Mouse (Mus musculus): Measurements from ENCODE around the gene Vwc2. TPM values are rescaled to one million over a fixed set of nuclear protein-coding genes. Genes with fewer than 3 reads are reported as not detected.
A peak's percentile ranks its signal among the peaks of the same experiment; 100 is the strongest.

The Vwc2 gene
- 6.3 and 9.3 TPM in 2 replicates for polyA plus RNA-seq (2012; rRNA removed)

DNA sequence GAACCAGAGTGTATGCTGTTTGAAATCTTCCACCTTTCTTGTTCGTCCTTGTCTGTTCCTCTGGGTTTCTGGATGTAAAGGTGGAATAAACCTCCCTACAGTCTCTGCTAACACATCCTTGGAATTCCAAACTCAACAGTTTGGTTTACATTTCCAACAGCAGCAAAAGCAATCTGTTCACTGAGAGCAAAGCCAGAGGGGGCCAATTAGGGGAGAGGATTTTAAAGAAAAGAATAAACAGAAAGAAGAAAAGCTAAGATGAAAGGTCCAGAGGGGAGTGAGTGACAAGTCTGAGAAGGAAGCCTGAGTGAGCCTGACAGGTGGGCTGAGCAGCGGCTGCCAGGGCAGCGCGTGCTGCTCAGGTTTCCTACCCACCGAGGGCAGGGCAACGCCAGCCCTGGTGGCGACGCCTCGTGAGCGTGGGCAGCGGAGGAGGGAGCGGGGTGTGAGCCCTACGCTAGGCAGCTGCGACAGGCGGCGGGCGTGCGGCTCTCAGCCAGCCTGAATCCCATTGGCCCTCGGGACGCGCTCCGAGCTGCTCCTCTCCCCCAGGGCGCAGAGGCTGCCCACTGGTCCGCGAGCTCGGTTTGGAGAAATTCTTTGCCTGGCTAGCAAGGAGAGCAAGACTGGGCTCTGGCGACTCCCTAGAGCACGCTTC, at the start of gene Vwc2:
Vwc2 (plus strand) TSS at position 648 of the 658 bp plus-strand sequence.
- TF ChIP-seq POLR2A (IDR thresholded peaks at IDR 0.05; ENCODE audit: borderline replicate concordance, extremely low read depth, insufficient read depth, insufficient read length, poor library complexity, severe bottlenecking), result no peak
- TF ChIP-seq CTCF (IDR thresholded peaks at IDR 0.05; ENCODE audit: borderline replicate concordance, extremely low read depth, insufficient read depth, insufficient read length), result no peak
- peak; percentile 78 for DNase-seq (ENCODE audit: low read depth)

DNA sequence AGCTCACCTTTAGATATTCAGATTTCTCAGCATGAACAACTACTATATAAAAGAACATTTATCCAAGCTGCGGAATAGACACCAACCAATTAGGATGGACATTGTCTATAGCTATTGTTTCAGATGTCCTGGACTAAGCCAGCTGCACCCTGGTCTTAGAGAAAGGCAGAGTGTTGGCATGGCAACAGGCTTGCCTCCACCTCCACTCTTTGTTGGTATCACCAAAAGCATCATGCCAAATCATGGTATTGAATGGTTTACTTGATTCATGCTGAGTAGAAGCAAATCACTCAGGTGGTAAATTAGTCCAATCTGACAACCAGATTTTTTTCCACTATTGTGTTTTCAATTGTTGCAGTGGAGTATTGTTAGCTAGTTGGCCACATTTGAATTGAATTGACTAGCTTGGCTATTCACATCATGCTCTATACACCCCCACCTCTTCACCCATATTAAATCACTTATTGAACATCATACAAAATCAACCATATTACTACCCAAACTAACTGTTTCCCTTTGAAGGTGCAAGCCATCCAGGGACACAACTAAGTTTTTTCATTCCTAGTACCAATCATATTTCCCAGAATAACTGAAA, 25.8 kb upstream of the Vwc2 start:
- DNase-seq (ENCODE audit: low read depth), result peak; percentile 85
- TF ChIP-seq CTCF (IDR thresholded peaks at IDR 0.05; ENCODE audit: borderline replicate concordance, extremely low read depth, insufficient read depth, insufficient read length) (no peak), POLR2A (IDR thresholded peaks at IDR 0.05; ENCODE audit: borderline replicate concordance, extremely low read depth, insufficient read depth, insufficient read length, poor library complexity, severe bottlenecking) (no peak)

DNA sequence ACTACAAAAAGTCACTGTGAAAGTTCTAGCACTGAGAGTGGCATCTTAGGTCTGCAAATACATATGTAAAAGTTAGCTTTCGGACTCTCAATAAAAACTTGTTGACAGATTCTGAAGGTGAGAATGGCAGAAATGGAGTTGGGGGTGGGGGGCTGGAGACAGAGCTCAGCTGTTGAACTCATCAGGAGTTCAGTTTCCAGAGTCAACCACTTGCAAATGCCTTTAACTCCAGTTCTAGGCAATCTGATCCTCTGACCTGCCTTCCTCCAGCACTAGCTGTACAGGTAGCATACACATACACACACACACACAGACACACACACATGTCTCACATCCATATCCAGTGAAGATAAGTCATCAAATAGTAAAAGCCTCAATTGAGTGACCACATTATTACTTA, 16.4 kb upstream of the Vwc2 start:
- no peak for DNase-seq (ENCODE audit: low read depth)
- TF ChIP-seq CTCF (IDR thresholded peaks at IDR 0.05; ENCODE audit: borderline replicate concordance, extremely low read depth, insufficient read depth, insufficient read length), result no peak
- no peak for TF ChIP-seq POLR2A (IDR thresholded peaks at IDR 0.05; ENCODE audit: borderline replicate concordance, extremely low read depth, insufficient read depth, insufficient read length, poor library complexity, severe bottlenecking)

DNA sequence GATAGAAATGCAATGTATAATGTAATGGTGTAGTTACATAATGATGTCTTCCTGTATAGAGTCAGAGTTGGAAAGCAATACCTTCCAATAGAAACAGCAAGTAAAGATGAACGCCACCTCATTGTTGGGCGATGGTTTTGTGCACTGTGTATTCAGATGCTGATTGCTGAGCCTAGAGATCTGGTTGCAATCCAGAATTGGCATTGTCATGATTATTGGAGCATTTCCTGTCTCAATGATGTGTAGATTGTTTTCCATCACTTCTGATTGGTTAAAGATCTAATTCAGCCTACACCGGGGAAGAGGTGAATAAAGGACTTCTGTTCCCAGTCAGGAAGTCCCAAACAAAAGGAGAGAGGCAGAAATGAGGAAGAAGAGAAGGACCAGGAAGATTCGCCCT, 15.7 kb upstream of the Vwc2 start:
- TF ChIP-seq CTCF (IDR thresholded peaks at IDR 0.05; ENCODE audit: borderline replicate concordance, extremely low read depth, insufficient read depth, insufficient read length), result no peak
- TF ChIP-seq POLR2A (IDR thresholded peaks at IDR 0.05; ENCODE audit: borderline replicate concordance, extremely low read depth, insufficient read depth, insufficient read length, poor library complexity, severe bottlenecking), result no peak

DNA sequence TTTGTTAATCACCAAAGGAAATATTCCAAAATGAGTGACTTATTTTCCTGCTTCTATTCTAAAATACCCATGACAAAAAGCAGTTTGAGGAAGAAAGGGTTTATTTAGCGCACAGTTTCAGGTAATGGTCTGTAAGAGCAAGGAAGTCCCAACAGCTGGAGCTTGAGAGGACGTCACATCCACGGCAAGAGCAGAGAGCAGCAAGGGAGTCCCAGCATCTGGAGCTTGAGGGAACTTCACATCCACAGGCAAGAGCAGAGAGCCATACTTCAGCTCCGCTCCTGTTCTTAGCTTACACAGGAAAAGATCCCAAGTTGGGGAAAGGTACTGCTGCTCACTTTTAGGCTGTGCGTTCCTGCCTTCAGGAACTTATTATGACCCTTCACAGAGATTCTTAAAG, 15.0 kb upstream of the Vwc2 start:
- TF ChIP-seq CTCF (IDR thresholded peaks at IDR 0.05; ENCODE audit: borderline replicate concordance, extremely low read depth, insufficient read depth, insufficient read length), result no peak
- no peak for TF ChIP-seq POLR2A (IDR thresholded peaks at IDR 0.05; ENCODE audit: borderline replicate concordance, extremely low read depth, insufficient read depth, insufficient read length, poor library complexity, severe bottlenecking)
- DNase-seq (ENCODE audit: low read depth), result no peak

More for the DNA sequence above, 15.7 kb upstream of the Vwc2 start:
- DNase-seq (ENCODE audit: low read depth), result no peak

DNA sequence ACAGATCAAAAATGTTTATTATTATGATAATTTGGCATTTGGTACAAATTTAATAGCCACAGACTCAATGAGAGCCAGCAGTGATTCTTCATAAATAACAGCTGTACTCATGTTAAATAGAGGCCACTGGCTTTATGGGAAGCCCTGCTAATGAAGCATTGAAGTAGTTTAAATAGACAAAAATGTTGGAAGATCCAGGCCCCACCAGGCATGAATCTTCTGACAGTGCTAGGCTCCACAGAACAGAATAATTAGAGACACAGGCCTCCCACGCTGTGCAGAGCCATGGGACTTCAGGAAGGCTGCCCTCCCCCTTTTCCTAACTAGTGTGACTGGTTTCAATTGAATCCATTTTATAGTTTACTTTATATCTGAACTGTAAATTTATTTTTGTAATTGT, 11.8 kb upstream of the Vwc2 start:
- TF ChIP-seq CTCF (IDR thresholded peaks at IDR 0.05; ENCODE audit: borderline replicate concordance, extremely low read depth, insufficient read depth, insufficient read length), result no peak
- no peak for TF ChIP-seq POLR2A (IDR thresholded peaks at IDR 0.05; ENCODE audit: borderline replicate concordance, extremely low read depth, insufficient read depth, insufficient read length, poor library complexity, severe bottlenecking)
- peak; percentile 63 for DNase-seq (ENCODE audit: low read depth)

DNA sequence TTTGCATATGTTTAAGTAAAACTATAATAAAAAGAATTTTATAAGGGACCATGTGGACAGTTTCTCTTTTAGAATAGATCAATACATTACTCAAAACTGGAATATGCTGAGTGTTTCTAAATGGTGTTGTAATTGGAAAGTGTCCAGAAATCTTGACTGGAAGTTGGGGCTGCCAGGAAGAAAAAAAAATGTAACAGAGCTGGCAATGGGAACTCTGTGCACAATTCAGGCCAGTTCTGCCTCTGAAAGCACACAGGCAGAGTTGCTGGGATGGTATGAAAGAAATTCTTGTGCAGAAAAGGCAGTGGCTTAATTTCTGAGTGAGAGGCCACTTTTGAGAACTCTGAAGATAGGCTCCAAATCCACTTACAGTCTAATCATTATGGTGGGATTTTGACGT, 11.4 kb upstream of the Vwc2 start:
- no peak for TF ChIP-seq CTCF (IDR thresholded peaks at IDR 0.05; ENCODE audit: borderline replicate concordance, extremely low read depth, insufficient read depth, insufficient read length)
- TF ChIP-seq POLR2A (IDR thresholded peaks at IDR 0.05; ENCODE audit: borderline replicate concordance, extremely low read depth, insufficient read depth, insufficient read length, poor library complexity, severe bottlenecking), result no peak
- peak; percentile 70 for DNase-seq (ENCODE audit: low read depth)

DNA sequence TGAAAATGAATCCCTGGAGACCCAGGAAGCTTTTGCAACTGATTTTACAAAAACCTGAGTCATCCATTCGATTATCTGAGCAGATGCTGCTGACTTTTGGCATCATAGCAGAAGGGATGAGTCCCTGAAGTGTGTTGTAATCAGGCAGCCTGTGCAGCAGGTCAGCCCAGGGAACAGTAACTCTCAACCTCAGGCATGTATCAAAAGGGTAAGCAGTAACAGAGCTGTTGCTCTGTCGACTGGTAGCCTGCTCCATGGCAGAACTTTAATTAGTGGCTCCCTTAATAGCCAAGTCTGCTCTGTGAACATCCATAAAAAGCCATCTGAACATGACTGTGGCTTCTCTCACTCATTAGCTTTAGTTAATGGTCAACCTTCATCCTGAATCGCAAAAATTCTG, 5.1 kb upstream of the Vwc2 start:
- DNase-seq (ENCODE audit: low read depth), result no peak
- TF ChIP-seq CTCF (IDR thresholded peaks at IDR 0.05; ENCODE audit: borderline replicate concordance, extremely low read depth, insufficient read depth, insufficient read length) (no peak), POLR2A (IDR thresholded peaks at IDR 0.05; ENCODE audit: borderline replicate concordance, extremely low read depth, insufficient read depth, insufficient read length, poor library complexity, severe bottlenecking) (no peak)

DNA sequence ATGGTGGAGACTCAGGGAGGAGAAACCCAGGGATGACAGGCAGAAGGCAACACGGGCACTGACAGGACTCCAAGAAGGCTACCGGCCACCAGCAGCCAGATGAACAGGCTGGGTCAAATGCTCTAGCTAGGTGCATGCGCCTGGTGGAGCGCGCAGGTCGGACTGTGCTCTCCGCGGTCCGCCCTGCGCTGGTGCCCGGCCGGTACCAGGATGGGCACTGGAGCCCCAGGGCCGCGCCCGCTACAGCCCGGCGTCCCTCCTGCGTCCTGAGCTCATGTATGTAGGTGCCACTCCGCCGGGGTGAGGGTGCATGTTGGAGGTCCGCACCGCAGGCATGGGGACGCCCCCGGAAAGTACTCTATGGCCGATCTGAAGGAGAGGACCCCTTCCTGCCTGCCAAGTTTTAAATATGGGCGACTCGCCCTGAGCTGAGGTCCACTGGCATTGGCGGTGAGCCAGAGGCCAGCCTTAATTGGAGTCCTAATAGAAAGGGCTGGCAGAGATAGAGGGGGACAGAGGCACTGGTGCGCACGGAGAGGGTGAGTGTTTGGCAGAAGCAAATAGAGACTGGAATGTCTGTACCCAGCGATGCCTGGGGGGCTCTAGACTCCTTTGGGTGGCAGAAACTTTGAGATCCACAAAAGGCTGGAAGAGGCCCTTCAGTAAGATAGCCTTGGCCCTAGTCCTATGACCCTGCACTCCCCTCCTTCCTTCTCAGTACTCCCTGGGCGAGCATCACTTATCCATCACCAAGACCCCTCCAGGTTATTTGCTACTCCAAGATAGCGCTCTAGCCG, 409 bp downstream of the Vwc2 start:
- TF ChIP-seq CTCF (IDR thresholded peaks at IDR 0.05; ENCODE audit: borderline replicate concordance, extremely low read depth, insufficient read depth, insufficient read length), result no peak
- TF ChIP-seq POLR2A (IDR thresholded peaks at IDR 0.05; ENCODE audit: borderline replicate concordance, extremely low read depth, insufficient read depth, insufficient read length, poor library complexity, severe bottlenecking), result no peak
- DNase-seq (ENCODE audit: low read depth), result peak; percentile 55

DNA sequence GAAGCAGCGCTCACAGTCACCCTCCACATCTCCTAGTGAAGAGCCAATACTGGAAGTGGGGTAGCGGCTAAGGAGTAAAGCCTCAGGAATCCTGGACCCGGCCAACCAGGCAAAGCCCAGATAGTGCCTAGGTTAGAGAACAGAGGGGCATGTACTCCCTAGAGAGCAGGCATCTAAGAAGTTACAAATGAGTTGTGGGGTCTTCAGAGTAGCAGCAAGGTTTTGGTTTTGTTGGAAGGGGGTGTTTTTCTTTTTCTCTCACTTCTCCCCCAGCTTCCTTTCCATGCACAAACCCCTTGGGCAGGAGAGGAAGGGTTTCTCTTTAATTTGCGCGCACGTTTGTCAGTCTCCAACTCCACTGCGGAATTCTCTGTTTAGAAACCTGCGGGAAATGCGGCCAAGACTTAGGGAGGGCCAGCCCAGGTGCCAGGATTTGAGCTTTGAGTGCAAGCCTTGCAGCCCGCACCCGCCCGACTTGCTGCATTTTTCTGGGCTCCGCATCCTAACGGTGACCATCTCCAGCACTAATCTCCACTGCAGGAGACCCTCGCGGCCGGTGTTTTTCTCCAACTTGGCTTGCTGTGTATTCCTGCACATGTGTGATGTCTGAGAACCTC, 1.1 kb downstream of the Vwc2 start:
- no peak for DNase-seq (ENCODE audit: low read depth)
- TF ChIP-seq POLR2A (IDR thresholded peaks at IDR 0.05; ENCODE audit: borderline replicate concordance, extremely low read depth, insufficient read depth, insufficient read length, poor library complexity, severe bottlenecking) (no peak), CTCF (IDR thresholded peaks at IDR 0.05; ENCODE audit: borderline replicate concordance, extremely low read depth, insufficient read depth, insufficient read length) (no peak)

Data from brain, embryonic 14.5 days (tissue).